Mouse (Mus musculus) brain, embryonic 14.5 days (tissue): Measurements from ENCODE around the gene Rc3h2.

Source experiments
- CTCF ChIP-seq: fragments of 200-500 bp; IDR thresholded peaks from 2 replicates; pipeline ENCODE4 v1.5.1; 2012; ENCODE audit warnings: inconsistent platforms, mild to moderate bottlenecking, moderate library complexity, borderline replicate concordance; ENCODE audit not compliant: insufficient read depth, insufficient read length; ENCODE audit errors: extremely low read depth
- POLR2A ChIP-seq: fragments of 200-500 bp; IDR thresholded peaks from 2 replicates; pipeline ENCODE4 v1.6.1; 2012; ENCODE audit warnings: mild to moderate bottlenecking, inconsistent platforms, borderline replicate concordance; ENCODE audit not compliant: poor library complexity, insufficient read depth, insufficient read length, severe bottlenecking; ENCODE audit errors: extremely low read depth

DNA sequence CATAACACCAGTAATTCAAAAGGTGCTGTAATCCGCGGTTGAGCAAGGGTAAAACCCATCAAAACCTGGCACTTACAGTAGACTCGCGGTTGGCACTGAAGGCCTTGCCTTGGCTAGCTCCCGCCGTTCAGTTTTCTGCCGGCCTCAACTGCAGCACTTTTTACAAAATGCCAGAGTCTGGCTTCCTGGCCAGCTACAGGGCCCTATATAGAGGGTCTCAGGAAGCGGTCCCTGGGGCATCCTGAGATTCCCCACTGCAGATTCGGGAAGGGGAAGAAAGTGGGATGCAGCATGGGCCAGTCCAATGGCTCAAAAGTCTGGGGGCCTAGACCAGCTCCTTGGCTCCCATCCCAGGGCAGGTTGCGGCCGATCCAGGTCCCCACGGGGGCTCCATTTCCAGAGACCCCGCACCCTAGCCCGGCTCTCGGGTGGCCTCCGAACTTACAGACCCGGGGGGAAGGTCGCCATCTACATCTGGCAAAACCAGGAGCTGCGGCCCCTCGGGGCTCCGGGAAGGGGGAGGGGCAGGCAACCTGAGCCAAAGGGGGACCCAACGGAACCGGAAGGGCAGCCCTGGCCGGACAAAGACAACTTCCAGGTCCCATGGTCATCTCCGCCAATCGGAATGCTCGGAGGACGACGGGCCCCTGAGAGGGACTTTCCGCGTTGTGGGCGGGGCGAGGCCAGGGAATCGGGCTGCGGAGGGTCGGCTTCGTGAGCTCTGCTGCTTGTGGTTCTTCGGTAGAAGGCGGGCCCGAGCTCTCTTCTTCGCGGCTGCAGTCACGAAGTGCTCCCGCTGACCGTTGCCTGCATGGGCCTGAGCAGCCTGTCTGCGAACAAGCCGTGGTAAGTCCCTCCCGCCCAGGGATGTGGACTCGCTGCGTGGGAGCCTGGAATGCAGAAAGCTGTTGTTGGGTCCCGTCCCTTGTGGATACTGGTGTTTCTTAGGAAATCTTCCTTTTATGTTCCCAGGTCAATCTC lies 20.2 kb upstream of the Rc3h2 start, which contains the start of the genes Zbtb26, Zbtb6 and Rabgap1:
- no peak for TF ChIP-seq CTCF
- TF ChIP-seq POLR2A: peak; percentile 66; the same call in 1 of the 2 replicates
